Mouse (Mus musculus) neutrophil, adult 83 days (primary cell): ENCODE data around the gene Olfr398. TPM values are rescaled to one million over a fixed set of nuclear protein-coding genes. Genes with fewer than 3 reads are reported as not detected.

Experiments used
- total RNA-seq, 2 experiments: library from RNA; stranded (reverse); gene quantifications; one replicate each; pipeline ENCODE4 v1.2.4; 2023

Gene Olfr398
- not detected for total RNA-seq

GRCm38 (mm10) chr11:73990307-73990706, at the start of gene Olfr398:
Olfr398 (minus strand) TSS chr11:73990407.

GRCm38 (mm10) chr11:73960517-73960916, 29.7 kb downstream of the Olfr398 start, which contains the start of gene Olfr397:
Olfr397 (plus strand) TSS chr11:73960817.

GRCm38 (mm10) chr11:73936377-73936776, 53.8 kb downstream of the Olfr398 start, which contains the start of gene Olfr23:
Olfr23 (plus strand) TSS chr11:73936677.

Other genes starting within 250 kb of the Olfr398 start
- not detected for gene Olfr389, start 209.7 kb downstream of the Olfr398 start, total RNA-seq
- not detected for gene Olfr390, start 207.4 kb downstream of the Olfr398 start, total RNA-seq
- not detected for gene Olfr391-ps, start 187.4 kb downstream of the Olfr398 start, total RNA-seq
- not detected for gene Olfr392, start 173.4 kb downstream of the Olfr398 start, total RNA-seq
- not detected for gene Olfr393, start 139.0 kb downstream of the Olfr398 start, total RNA-seq
- gene Olfr394, start 99.6 kb downstream of the Olfr398 start, total RNA-seq, result not detected
- not detected for gene Olfr395, start 81.1 kb downstream of the Olfr398 start, total RNA-seq
- not detected for gene Olfr23, start 53.7 kb downstream of the Olfr398 start, total RNA-seq
- gene Olfr397, start 29.6 kb downstream of the Olfr398 start, total RNA-seq, result not detected
- not detected for gene Olfr139, start 66.1 kb upstream of the Olfr398 start, total RNA-seq
- gene Olfr399, start 66.2 kb upstream of the Olfr398 start, total RNA-seq, result not detected
- gene Zfp616, start 79.5 kb upstream of the Olfr398 start, total RNA-seq, result not detected
- not detected for gene Olfr401, start 123.3 kb upstream of the Olfr398 start, total RNA-seq
- gene Olfr402, start 163.1 kb upstream of the Olfr398 start, total RNA-seq, result not detected
- gene Olfr403, start 195.8 kb upstream of the Olfr398 start, total RNA-seq, result not detected
- not detected for gene Olfr43, start 221.0 kb upstream of the Olfr398 start, total RNA-seq